Mouse (Mus musculus) embryonic facial prominence, embryonic 15.5 days (tissue): ENCODE data around the gene Olfr205. TPM values are rescaled to one million over a fixed set of nuclear protein-coding genes. Genes with fewer than 3 reads are reported as not detected.
"Not testable (repeated sequence)": the region's sequence is repeated elsewhere in the genome, so short reads cannot be mapped to it uniquely, and the experiment has no call there.

ENCODE experiments used
- ATAC-seq: fragments of 200-750 bp; cut with Nextera tagmentation; 2 replicates; pipeline ENCODE4 v1.8.0; 2017; ENCODE audit warnings: low read depth, moderate TSS enrichment; ENCODE audit not compliant: insufficient number of reproducible peaks, low FRiP score, low TSS enrichment
- H3K27ac ChIP-seq: fragments of 300-500 bp; sonication (generic); replicated peaks from 2 replicates; pipeline ENCODE4 v1.5.1; 2015; ENCODE audit warnings: mild to moderate bottlenecking, inconsistent platforms
- H3K27me3 ChIP-seq: fragments of 300-500 bp; sonication (generic); 2 replicates; pipeline ENCODE4 v1.6.1; 2015; ENCODE audit warnings: inconsistent platforms
- H3K36me3 ChIP-seq: fragments of 300-500 bp; sonication (generic); 2 replicates; pipeline ENCODE4 v1.6.1; 2015; ENCODE audit warnings: mild to moderate bottlenecking, inconsistent platforms
- H3K4me1 ChIP-seq: fragments of 300-500 bp; sonication (generic); 2 replicates; pipeline ENCODE4 v1.6.1; 2015; ENCODE audit warnings: inconsistent platforms
- H3K4me2 ChIP-seq: fragments of 300-500 bp; sonication (generic); replicated peaks from 2 replicates; pipeline ENCODE4 v1.6.1; 2015; ENCODE audit warnings: mild to moderate bottlenecking, inconsistent platforms
- H3K4me3 ChIP-seq: fragments of 300-500 bp; sonication (generic); replicated peaks from 2 replicates; pipeline ENCODE4 v1.5.1; 2015; ENCODE audit warnings: mild to moderate bottlenecking, inconsistent platforms
- H3K9ac ChIP-seq: fragments of 300-500 bp; sonication (generic); 2 replicates; pipeline ENCODE4 v1.6.1; 2015; ENCODE audit warnings: inconsistent platforms
- H3K9me3 ChIP-seq: fragments of 300-500 bp; sonication (generic); replicated peaks from 2 replicates; pipeline ENCODE4 v1.6.1; 2016; ENCODE audit warnings: inconsistent platforms
- WGBS: fragments of 180-500 bp; shearing (Covaris S2); methylation state at CpG from one replicate; pipeline ENCODE4 v1.1.7; 2015; 5-methylcytosine and 5-hydroxymethylcytosine counted together
- polyA plus RNA-seq: library from polyadenylated mRNA; unstranded; fragments of >200 nt; fragmentation: Nextera tagmentation; extraction: Ambion mirVana; gene quantifications from 2 replicates; pipeline ENCODE4 v1.2.1, GENCODE M21; 2015

Olfr205 gene
- 0.27 TPM in 1 of 2 replicates, not detected in the other for polyA plus RNA-seq

DNA sequence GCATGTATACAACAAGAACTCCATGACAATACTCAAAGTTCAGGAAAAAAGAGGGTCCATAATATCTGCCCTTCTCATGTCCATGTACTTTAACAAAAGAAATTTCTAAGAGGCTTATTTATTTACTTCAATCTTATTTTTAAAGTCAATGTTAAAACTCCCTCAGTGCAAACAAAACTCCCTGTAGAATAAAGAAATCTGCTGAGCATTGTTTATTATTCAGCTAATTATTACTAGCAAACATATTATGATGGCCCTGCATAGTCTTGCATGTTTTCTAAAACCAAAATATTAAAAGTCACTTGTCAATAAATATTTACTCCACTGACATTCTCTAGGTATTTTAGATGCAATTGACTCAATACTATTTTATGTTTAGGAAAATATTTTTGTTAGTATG lies at the start of gene Olfr205:
TSS of gene Olfr205 (minus strand) at position 101 of the 400 bp plus-strand sequence.
- no peak within 1 kb of the TSS for H3K27ac ChIP-seq
- H3K4me2 ChIP-seq = no peak within 1 kb of the TSS
- no peak within 1 kb of the TSS for H3K9ac ChIP-seq
- no peak within 1 kb of the TSS for H3K4me3 ChIP-seq
- H3K36me3 ChIP-seq = no peaks in the 10 kb centered on the region
- H3K4me1 ChIP-seq = no peaks in the 10 kb centered on the region
- no peaks in the 10 kb centered on the region for H3K9me3 ChIP-seq
- H3K27me3 ChIP-seq = no peaks in the 10 kb centered on the region
- ATAC-seq = no peak

DNA sequence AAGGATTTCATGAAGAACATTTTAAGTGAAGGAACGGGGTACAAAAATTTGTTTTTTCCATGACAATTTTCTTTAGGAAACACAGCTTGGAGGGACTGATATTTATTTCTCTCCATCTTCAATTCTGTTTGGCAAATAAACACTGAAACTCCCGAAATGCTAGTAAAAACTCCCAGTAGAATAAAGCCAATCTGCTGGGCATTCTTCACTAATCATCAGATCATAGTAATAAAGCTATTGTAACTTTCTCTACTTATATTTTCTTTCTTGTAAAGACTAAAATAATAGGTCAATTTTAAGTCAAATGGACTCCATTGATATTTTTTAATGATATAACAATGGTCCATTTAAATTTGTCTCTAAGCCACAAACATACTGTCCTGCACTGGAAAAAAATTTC lies 33.0 kb upstream of the Olfr205 start, which contains the start of gene Olfr209:
TSS of gene Olfr209 (minus strand) at position 101 of the 400 bp plus-strand sequence.
- Histone ChIP-seq H3K4me3 (no peak within 1 kb of the TSS), H3K9ac (no peak within 1 kb of the TSS), H3K27ac (no peak within 1 kb of the TSS), H3K4me2 (no peak within 1 kb of the TSS), H3K36me3 (no peaks in the 10 kb centered on the region), H3K9me3 (no peaks in the 10 kb centered on the region), H3K4me1 (no peaks in the 10 kb centered on the region), H3K27me3 (no peaks in the 10 kb centered on the region)
- no peak for ATAC-seq
- WGBS = 71% methylated on average over 2 of the region's 2 CpGs

DNA sequence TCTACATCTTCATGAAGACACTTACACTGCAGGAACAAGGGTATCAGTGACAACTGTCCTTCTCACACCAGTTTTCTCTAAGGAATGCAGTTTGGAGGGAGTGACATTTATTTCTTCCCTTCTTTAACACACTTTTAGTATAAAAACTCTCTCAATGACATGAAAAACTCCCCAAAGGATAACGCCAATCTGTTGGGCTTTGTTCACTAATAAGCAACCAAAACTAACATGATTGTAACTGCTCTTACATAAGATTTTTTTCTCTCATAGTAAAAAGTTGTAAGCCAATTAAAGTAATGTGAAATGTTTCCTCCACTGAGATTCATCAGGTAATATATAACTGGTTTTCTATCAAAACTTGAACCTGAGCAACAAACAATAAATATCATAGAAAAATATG lies 18.2 kb upstream of the Olfr205 start, which contains the start of gene Olfr206:
TSS of gene Olfr206 (minus strand) at position 101 of the 400 bp plus-strand sequence.
- Histone ChIP-seq H3K4me1 (no peaks in the 10 kb centered on the region), H3K9ac (no peak within 1 kb of the TSS), H3K27me3 (no peaks in the 10 kb centered on the region), H3K4me3 (no peak within 1 kb of the TSS), H3K4me2 (no peak within 1 kb of the TSS), H3K36me3 (no peaks in the 10 kb centered on the region), H3K9me3 (no peaks in the 10 kb centered on the region), H3K27ac (no peak within 1 kb of the TSS)
- ATAC-seq = no peak
- 78% methylated on average over 1 of the region's 1 CpGs for WGBS

- not testable (repeated sequence) for H3K4me3 ChIP-seq, H3K27ac ChIP-seq, H3K9ac ChIP-seq, H3K9me3 ChIP-seq, H3K4me2 ChIP-seq, H3K4me1 ChIP-seq, ATAC-seq, H3K27me3 ChIP-seq, H3K36me3 ChIP-seq
- 53% methylated on average over 1 of the region's 1 CpGs for WGBS
Measured at GRCm38 (mm10) chr16:59323262-59323661, 7.7 kb downstream of the Olfr205 start.

GRCm38 (mm10) chr16:59318148-59318547 lies 12.8 kb downstream of the Olfr205 start, which contains the start of gene Olfr204:
Gene Olfr204 (minus strand): TSS chr16:59318248.
- ATAC-seq = no peak
- H3K27me3 ChIP-seq = no peaks in the 10 kb centered on the region
- no peak within 1 kb of the TSS for H3K27ac ChIP-seq
- no peaks in the 10 kb centered on the region for H3K36me3 ChIP-seq
- H3K4me1 ChIP-seq = no peaks in the 10 kb centered on the region
- H3K9me3 ChIP-seq = no peaks in the 10 kb centered on the region
- H3K4me3 ChIP-seq = no peak within 1 kb of the TSS
- H3K4me2 ChIP-seq = no peak within 1 kb of the TSS
- H3K9ac ChIP-seq = no peak within 1 kb of the TSS

DNA sequence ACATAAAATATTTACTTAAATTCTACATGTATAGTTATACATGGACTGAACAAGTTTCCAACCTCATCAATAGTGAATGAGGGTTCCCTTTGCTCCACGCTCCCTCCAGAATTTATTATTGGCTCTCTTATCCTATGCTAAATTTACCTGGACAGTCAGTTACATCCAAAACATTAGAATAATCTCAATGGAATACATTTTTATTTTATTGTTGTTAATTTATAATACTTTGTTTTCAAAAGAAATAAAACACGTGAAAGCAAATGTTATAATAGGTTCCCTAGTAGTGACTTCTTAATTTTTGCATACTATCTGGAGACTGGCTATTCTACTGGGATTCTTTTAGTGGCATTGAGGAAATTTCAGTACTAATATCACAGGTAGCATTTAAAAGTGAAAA lies 32.4 kb downstream of the Olfr205 start, which contains the start of gene Olfr203:
TSS of gene Olfr203 (plus strand) at position 301 of the 400 bp plus-strand sequence.
- Histone ChIP-seq H3K27ac (no peak within 1 kb of the TSS), H3K4me1 (no peaks in the 10 kb centered on the region), H3K9me3 (no peaks in the 10 kb centered on the region), H3K4me2 (no peak within 1 kb of the TSS), H3K36me3 (no peaks in the 10 kb centered on the region), H3K27me3 (no peaks in the 10 kb centered on the region), H3K4me3 (no peak within 1 kb of the TSS), H3K9ac (no peak within 1 kb of the TSS)
- 86% methylated on average over 2 of the region's 2 CpGs for WGBS
- ATAC-seq = no peak

- H3K4me1 ChIP-seq, H3K27ac ChIP-seq, H3K27me3 ChIP-seq, H3K4me3 ChIP-seq, H3K9me3 ChIP-seq, H3K9ac ChIP-seq, ATAC-seq, H3K36me3 ChIP-seq, H3K4me2 ChIP-seq: not testable (repeated sequence)
- 80% methylated on average over 9 of the region's 9 CpGs for WGBS
Measured at GRCm38 (mm10) chr16:59287576-59287975, 43.4 kb downstream of the Olfr205 start.

DNA sequence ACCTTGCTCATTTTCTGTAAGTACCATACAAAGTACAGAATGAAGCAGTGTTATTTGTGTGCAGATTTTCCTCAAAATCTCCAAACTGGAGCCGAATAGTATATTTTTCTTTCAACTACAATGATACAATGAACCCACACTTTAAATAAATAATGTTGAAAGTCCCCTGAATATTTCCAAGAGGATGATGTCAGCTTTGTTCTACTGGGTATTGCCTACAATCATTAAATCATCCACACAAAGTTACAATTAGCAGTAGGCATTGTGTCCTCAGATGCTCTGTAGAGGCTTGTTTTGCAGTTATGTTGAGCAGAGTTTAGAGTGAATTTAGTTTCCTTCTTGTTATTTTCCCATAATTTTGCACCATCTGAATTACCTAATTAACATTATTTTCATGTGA lies 44.2 kb downstream of the Olfr205 start, which contains the start of gene Olfr202:
TSS of gene Olfr202 (minus strand) at position 101 of the 400 bp plus-strand sequence.
- no peak within 1 kb of the TSS for H3K27ac ChIP-seq
- no peaks in the 10 kb centered on the region for H3K4me1 ChIP-seq
- H3K4me3 ChIP-seq = no peak within 1 kb of the TSS
- no peaks in the 10 kb centered on the region for H3K36me3 ChIP-seq
- no peak for ATAC-seq
- H3K9me3 ChIP-seq = no peaks in the 10 kb centered on the region
- H3K4me2 ChIP-seq = no peak within 1 kb of the TSS
- no peak within 1 kb of the TSS for H3K9ac ChIP-seq
- WGBS = 82% methylated on average over 1 of the region's 1 CpGs
- no peaks in the 10 kb centered on the region for H3K27me3 ChIP-seq

- Histone ChIP-seq H3K9me3 (no peaks in the 10 kb centered on the region), H3K9ac (no peak overlapping the region), H3K27me3 (no peaks in the 10 kb centered on the region), H3K27ac (no peak overlapping the region), H3K4me3 (no peak overlapping the region), H3K4me2 (no peak overlapping the region), H3K36me3 (no peaks in the 10 kb centered on the region), H3K4me1 (no peaks in the 10 kb centered on the region)
- WGBS = 72% methylated on average over 1 of the region's 1 CpGs
- ATAC-seq = no peak
Measured at GRCm38 (mm10) chr16:59283476-59283875, 47.5 kb downstream of the Olfr205 start.

DNA sequence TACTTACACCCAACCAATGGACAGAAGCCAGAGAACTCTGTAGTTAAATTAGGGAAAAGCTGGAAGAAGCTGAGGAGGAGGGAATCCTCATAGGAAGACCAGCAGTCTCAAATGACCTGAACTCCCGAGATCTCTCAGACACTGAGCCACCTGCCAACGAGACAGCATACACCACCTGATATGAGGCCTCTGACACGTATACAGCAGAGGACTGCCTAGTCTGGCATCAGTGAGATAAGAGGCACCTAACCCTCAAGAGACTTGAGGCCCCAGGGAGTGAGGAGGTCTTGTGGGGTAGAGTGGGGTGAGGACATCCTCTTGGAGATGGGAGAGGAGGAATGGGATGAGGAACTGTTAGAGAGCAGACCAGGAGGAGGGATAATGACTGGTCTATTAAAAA lies 50.4 kb downstream of the Olfr205 start:
- Histone ChIP-seq H3K9me3 (no peaks in the 10 kb centered on the region), H3K9ac (no peak overlapping the region), H3K36me3 (no peaks in the 10 kb centered on the region), H3K4me3 (no peak overlapping the region), H3K4me1 (no peaks in the 10 kb centered on the region), H3K27me3 (no peaks in the 10 kb centered on the region), H3K27ac (no peak overlapping the region), H3K4me2 (no peak overlapping the region)
- ATAC-seq = no peak
- WGBS = 76% methylated on average over 3 of the region's 3 CpGs
